Mouse (Mus musculus): Measurements from ENCODE around the gene Pcyt2. TPM values are rescaled to one million over a fixed set of nuclear protein-coding genes. Genes with fewer than 3 reads are reported as not detected.

Gene Pcyt2
- polyA plus RNA-seq, 1 experiment from 2014 or later: 169 TPM

- peak within 1 kb of the TSS; percentile 94 for H3K27ac ChIP-seq
- H3K4me3 ChIP-seq: peak within 1 kb of the TSS; percentile 100
- H3K4me1 ChIP-seq: peaks cover 24% of the 10 kb centered on the region
- H3K9me3 ChIP-seq (replicated peaks): no peaks in the 10 kb centered on the region
- peak; percentile 99 for DNase-seq (ENCODE audit: low spot score)
- WGBS: under 1% methylated on average over 94 of the region's 94 CpGs
- H3K27me3 ChIP-seq (ENCODE audit: low read depth, poor library complexity, severe bottlenecking): no peaks in the 10 kb centered on the region
- peaks cover 55% of the 10 kb centered on the region for H3K36me3 ChIP-seq
These were observed 44.8 kb downstream of the Pcyt2 start, which contains the start of gene P4hb for GRCm38 (mm10) chr11:120572752-120573584. Gene P4hb, minus strand, starts transcription at chr11:120573253.

- H3K9me3 ChIP-seq (replicated peaks): no peaks in the 10 kb centered on the region
- H3K27me3 ChIP-seq (ENCODE audit: low read depth, poor library complexity, severe bottlenecking): no peaks in the 10 kb centered on the region
- H3K36me3 ChIP-seq: peaks cover 55% of the 10 kb centered on the region
- H3K27ac ChIP-seq: peak overlapping the region; percentile 94
- peaks cover 21% of the 10 kb centered on the region for H3K4me1 ChIP-seq
- H3K4me3 ChIP-seq: peak overlapping the region; percentile 100
- DNase-seq (ENCODE audit: low spot score): no peak
- WGBS: 0% methylated on average over 24 of the region's 24 CpGs
These were observed 45.4 kb downstream of the Pcyt2 start for GRCm38 (mm10) chr11:120572417-120572751.

- Histone ChIP-seq H3K4me1 (peaks cover 21% of the 10 kb centered on the region), H3K27ac (peak overlapping the region; percentile 94), H3K27me3 (ENCODE audit: low read depth, poor library complexity, severe bottlenecking) (no peaks in the 10 kb centered on the region), H3K9me3 (replicated peaks) (no peaks in the 10 kb centered on the region), H3K36me3 (peaks cover 55% of the 10 kb centered on the region), H3K4me3 (peak overlapping the region; percentile 100)
- peak; percentile 38 for DNase-seq (ENCODE audit: low spot score)
- 15% methylated on average over 11 of the region's 11 CpGs for WGBS
These were observed 45.9 kb downstream of the Pcyt2 start for GRCm38 (mm10) chr11:120571754-120572416.

- 0 out of 2 replicates have a peak overlapping the region, but pooled peaks have one; percentile 94 for H3K27ac ChIP-seq
- WGBS: 80% methylated on average over 3 of the region's 3 CpGs
- no peaks in the 10 kb centered on the region for H3K27me3 ChIP-seq (ENCODE audit: low read depth, poor library complexity, severe bottlenecking)
- no peak for DNase-seq (ENCODE audit: low spot score)
- H3K36me3 ChIP-seq: peaks cover 57% of the 10 kb centered on the region
- peak overlapping the region; percentile 100 for H3K4me3 ChIP-seq
- no peaks in the 10 kb centered on the region for H3K9me3 ChIP-seq (replicated peaks)
- peaks cover 21% of the 10 kb centered on the region for H3K4me1 ChIP-seq
These were observed 46.6 kb downstream of the Pcyt2 start for GRCm38 (mm10) chr11:120571122-120571521.

DNA sequence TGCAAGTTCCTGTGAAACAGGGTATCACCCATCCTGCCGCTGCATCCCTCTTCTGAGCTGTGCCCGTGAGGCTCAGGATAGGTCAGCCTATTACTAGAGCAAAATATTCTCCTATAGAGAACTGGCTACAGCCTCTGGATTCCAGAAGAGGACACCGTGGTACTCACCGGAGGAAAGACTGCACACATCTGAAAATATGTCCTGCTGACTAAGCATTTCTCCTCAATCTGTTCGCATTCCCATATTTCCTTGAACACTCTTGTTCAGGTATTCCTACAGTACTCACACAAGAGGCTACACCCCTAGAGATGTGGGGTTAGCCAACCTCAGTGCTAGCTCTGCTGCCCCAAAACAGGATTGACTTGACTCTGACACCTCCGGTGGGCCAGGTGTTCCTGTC, 49.4 kb downstream of the Pcyt2 start:
- Histone ChIP-seq H3K9me3 (replicated peaks) (no peaks in the 10 kb centered on the region), H3K27ac (no peak overlapping the region), H3K27me3 (ENCODE audit: low read depth, poor library complexity, severe bottlenecking) (no peaks in the 10 kb centered on the region), H3K4me3 (no peak overlapping the region), H3K36me3 (peaks cover 84% of the 10 kb centered on the region), H3K4me1 (peaks cover 12% of the 10 kb centered on the region)
- DNase-seq (ENCODE audit: low spot score): no peak
- WGBS: 97% methylated on average over 6 of the region's 6 CpGs

DNA sequence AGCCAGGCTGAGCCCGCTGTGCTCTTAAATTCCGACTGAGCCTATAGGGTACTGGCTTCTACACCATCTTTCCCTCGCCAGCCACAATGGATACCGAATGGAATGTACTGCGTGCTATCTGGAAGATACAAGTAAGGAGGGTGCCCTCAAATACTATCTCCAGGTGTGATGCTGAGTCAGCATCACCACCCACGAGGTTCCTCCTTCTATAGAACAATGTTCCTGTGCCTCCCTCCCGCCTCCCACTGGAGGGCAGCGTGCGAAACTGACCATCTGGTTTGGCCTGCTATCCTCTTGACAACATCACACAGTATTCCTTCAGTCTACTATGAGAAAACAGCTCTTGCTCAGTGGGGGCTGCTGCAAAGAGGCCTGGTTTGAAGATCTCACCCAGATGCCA, 52.6 kb downstream of the Pcyt2 start:
- no peaks in the 10 kb centered on the region for H3K27me3 ChIP-seq (ENCODE audit: low read depth, poor library complexity, severe bottlenecking)
- H3K4me3 ChIP-seq: no peak overlapping the region
- H3K27ac ChIP-seq: no peak overlapping the region
- H3K4me1 ChIP-seq: no peaks in the 10 kb centered on the region; the same call in 1 of the 2 replicates
- H3K9me3 ChIP-seq (replicated peaks): no peaks in the 10 kb centered on the region
- no peak for DNase-seq (ENCODE audit: low spot score)
- 88% methylated on average over 9 of the region's 9 CpGs for WGBS
- H3K36me3 ChIP-seq: peaks cover 99% of the 10 kb centered on the region

- Histone ChIP-seq H3K27me3 (ENCODE audit: low read depth, poor library complexity, severe bottlenecking) (no peaks in the 10 kb centered on the region), H3K9me3 (replicated peaks) (no peaks in the 10 kb centered on the region), H3K27ac (no peak overlapping the region), H3K4me3 (no peak overlapping the region), H3K4me1 (no peaks in the 10 kb centered on the region), H3K36me3 (peaks cover 96% of the 10 kb centered on the region)
- 95% methylated on average over 13 of the region's 13 CpGs for WGBS
- no peak for DNase-seq (ENCODE audit: low spot score)
These were observed 54.8 kb downstream of the Pcyt2 start for GRCm38 (mm10) chr11:120562949-120563348.

- no peak overlapping the region for H3K4me3 ChIP-seq
- no peaks in the 10 kb centered on the region for H3K9me3 ChIP-seq (replicated peaks)
- DNase-seq (ENCODE audit: low spot score): no peak
- H3K36me3 ChIP-seq: peaks cover 84% of the 10 kb centered on the region
- no peaks in the 10 kb centered on the region for H3K27me3 ChIP-seq (ENCODE audit: low read depth, poor library complexity, severe bottlenecking)
- H3K27ac ChIP-seq: no peak overlapping the region
- WGBS: 93% methylated on average over 13 of the region's 13 CpGs
- no peaks in the 10 kb centered on the region for H3K4me1 ChIP-seq
These were observed 56.6 kb downstream of the Pcyt2 start for GRCm38 (mm10) chr11:120560952-120561728.

Small RNA genes within 50 kb of the gene (microRNA-seq; reads per million reads assigned to microRNA genes)
- not detected for gene Mir6936

Other genes with a start within 250 kb of the Pcyt2 start
- gene Faap100, start 239.2 kb downstream of the Pcyt2 start, polyA plus RNA-seq (2016; fragmentation: Nextera tagmentation; extraction: Ambion mirVana): 34.2 and 40.6 TPM in 2 replicates
- gene Nploc4, start 180.2 kb downstream of the Pcyt2 start, polyA plus RNA-seq (2016; fragmentation: Nextera tagmentation; extraction: Ambion mirVana): 55.7 and 56.8 TPM in 2 replicates
- not detected in 2 replicates for gene Tspan10, start 175.3 kb downstream of the Pcyt2 start, polyA plus RNA-seq (2016; fragmentation: Nextera tagmentation; extraction: Ambion mirVana)
- 0.24 TPM in 1 of 2 replicates, not detected in the other for gene Pde6g, start 164.4 kb downstream of the Pcyt2 start, polyA plus RNA-seq (2016; fragmentation: Nextera tagmentation; extraction: Ambion mirVana)
- 9.7 and 10.5 TPM in 2 replicates for gene Oxld1, start 159.9 kb downstream of the Pcyt2 start, polyA plus RNA-seq (2016; fragmentation: Nextera tagmentation; extraction: Ambion mirVana)
- gene Ccdc137, start 159.8 kb downstream of the Pcyt2 start, polyA plus RNA-seq (2016; fragmentation: Nextera tagmentation; extraction: Ambion mirVana): 48.9 and 56.7 TPM in 2 replicates
- 54.2 and 65.6 TPM in 2 replicates for gene Arl16, start 150.3 kb downstream of the Pcyt2 start, polyA plus RNA-seq (2016; fragmentation: Nextera tagmentation; extraction: Ambion mirVana)
- gene Mrpl12, start 133.3 kb downstream of the Pcyt2 start, polyA plus RNA-seq (2016; fragmentation: Nextera tagmentation; extraction: Ambion mirVana): 187 and 250 TPM in 2 replicates
- 69.0 and 71.8 TPM in 2 replicates for gene Slc25a10, start 126.1 kb downstream of the Pcyt2 start, polyA plus RNA-seq (2016; fragmentation: Nextera tagmentation; extraction: Ambion mirVana)
- gene Gcgr, start 87.2 kb downstream of the Pcyt2 start, polyA plus RNA-seq (2016; fragmentation: Nextera tagmentation; extraction: Ambion mirVana): 0.26 and 1.1 TPM in 2 replicates
- gene Mcrip1, start 68.2 kb downstream of the Pcyt2 start, polyA plus RNA-seq (2016; fragmentation: Nextera tagmentation; extraction: Ambion mirVana): 223 and 235 TPM in 2 replicates
- gene Ppp1r27, start 66.8 kb downstream of the Pcyt2 start, polyA plus RNA-seq (2016; fragmentation: Nextera tagmentation; extraction: Ambion mirVana): 0.25 and 0.26 TPM in 2 replicates
- 613 and 656 TPM in 2 replicates for gene P4hb, start 44.7 kb downstream of the Pcyt2 start, polyA plus RNA-seq (2016; fragmentation: Nextera tagmentation; extraction: Ambion mirVana)
- 742 and 814 TPM in 2 replicates for gene Arhgdia, start 36.3 kb downstream of the Pcyt2 start, polyA plus RNA-seq (2016; fragmentation: Nextera tagmentation; extraction: Ambion mirVana)
- 720 and 728 TPM in 2 replicates for gene Alyref, start 19.6 kb downstream of the Pcyt2 start, polyA plus RNA-seq (2016; fragmentation: Nextera tagmentation; extraction: Ambion mirVana)
- 201 and 207 TPM in 2 replicates for gene Anapc11, start 19.5 kb downstream of the Pcyt2 start, polyA plus RNA-seq (2016; fragmentation: Nextera tagmentation; extraction: Ambion mirVana)
- gene Npb, start 9.5 kb downstream of the Pcyt2 start, polyA plus RNA-seq (2016; fragmentation: Nextera tagmentation; extraction: Ambion mirVana): 0.56 TPM in 1 of 2 replicates, not detected in the other
- gene Sirt7, start 7.3 kb upstream of the Pcyt2 start, polyA plus RNA-seq (2016; fragmentation: Nextera tagmentation; extraction: Ambion mirVana): 27.2 and 28.8 TPM in 2 replicates
- gene Mafg, start 15.7 kb upstream of the Pcyt2 start, polyA plus RNA-seq (2016; fragmentation: Nextera tagmentation; extraction: Ambion mirVana): 25.9 and 28.1 TPM in 2 replicates
- 40.6 TPM in 2 replicates for gene Pycr1, start 25.8 kb upstream of the Pcyt2 start, polyA plus RNA-seq (2016; fragmentation: Nextera tagmentation; extraction: Ambion mirVana)
- gene Myadml2, start 30.2 kb upstream of the Pcyt2 start, polyA plus RNA-seq (2016; fragmentation: Nextera tagmentation; extraction: Ambion mirVana): not detected in 2 replicates
- 9.1 and 10.1 TPM in 2 replicates for gene Notum, start 43.2 kb upstream of the Pcyt2 start, polyA plus RNA-seq (2016; fragmentation: Nextera tagmentation; extraction: Ambion mirVana)
- 166 and 171 TPM in 2 replicates for gene Aspscr1, start 55.0 kb upstream of the Pcyt2 start, polyA plus RNA-seq (2016; fragmentation: Nextera tagmentation; extraction: Ambion mirVana)
- 122 and 123 TPM in 2 replicates for gene Cenpx, start 95.8 kb upstream of the Pcyt2 start, polyA plus RNA-seq (2016; fragmentation: Nextera tagmentation; extraction: Ambion mirVana)
- gene Lrrc45, start 96.0 kb upstream of the Pcyt2 start, polyA plus RNA-seq (2016; fragmentation: Nextera tagmentation; extraction: Ambion mirVana): 52.8 and 60.8 TPM in 2 replicates
- gene Rac3, start 103.5 kb upstream of the Pcyt2 start, polyA plus RNA-seq (2016; fragmentation: Nextera tagmentation; extraction: Ambion mirVana): 25.4 and 28.8 TPM in 2 replicates
- 14.0 and 15.9 TPM in 2 replicates for gene Dcxr, start 109.3 kb upstream of the Pcyt2 start, polyA plus RNA-seq (2016; fragmentation: Nextera tagmentation; extraction: Ambion mirVana)
- gene Cbr2, start 114.2 kb upstream of the Pcyt2 start, polyA plus RNA-seq (2016; fragmentation: Nextera tagmentation; extraction: Ambion mirVana): 15.2 and 16.3 TPM in 2 replicates
- 9.3 and 20.0 TPM in 2 replicates for gene Hmga1b, start 144.9 kb upstream of the Pcyt2 start, polyA plus RNA-seq (2016; fragmentation: Nextera tagmentation; extraction: Ambion mirVana)
- gene Rfng, start 166.3 kb upstream of the Pcyt2 start, polyA plus RNA-seq (2016; fragmentation: Nextera tagmentation; extraction: Ambion mirVana): 35.7 and 40.4 TPM in 2 replicates
- gene Gps1, start 166.3 kb upstream of the Pcyt2 start, polyA plus RNA-seq (2016; fragmentation: Nextera tagmentation; extraction: Ambion mirVana): 269 and 270 TPM in 2 replicates
- 122 and 136 TPM in 2 replicates for gene Dus1l, start 178.5 kb upstream of the Pcyt2 start, polyA plus RNA-seq (2016; fragmentation: Nextera tagmentation; extraction: Ambion mirVana)
- 125 and 139 TPM in 2 replicates for gene Fasn, start 206.6 kb upstream of the Pcyt2 start, polyA plus RNA-seq (2016; fragmentation: Nextera tagmentation; extraction: Ambion mirVana)